Mouse (Mus musculus) myocyte (in vitro differentiated cells): ENCODE results near the gene Pard6b. TPM values are rescaled to one million over a fixed set of nuclear protein-coding genes. Genes with fewer than 3 reads are reported as not detected.
"Not testable (repeated sequence)": the region's sequence is repeated elsewhere in the genome, so short reads cannot be mapped to it uniquely, and the experiment has no call there.

ENCODE experiments used
- H3K27me3 ChIP-seq: one replicate; pipeline ENCODE4 v1.6.1; 2011; ENCODE audit not compliant: control insufficient read depth, insufficient read depth, insufficient read length
- H3K36me3 ChIP-seq: one replicate; pipeline ENCODE4 v1.6.1; 2011; ENCODE audit not compliant: control insufficient read depth, insufficient read depth
- H3K4me2 ChIP-seq: one replicate; pipeline ENCODE4 v1.6.1; 2011; ENCODE audit warnings: low read depth, control low read depth
- H3K4me3 ChIP-seq: one replicate; pipeline ENCODE4 v1.5.1; 2011; ENCODE audit warnings: mild to moderate bottlenecking, control low read depth, moderate library complexity
- H3K79me2 ChIP-seq: one replicate; pipeline ENCODE4 v1.6.1; 2011; ENCODE audit not compliant: control insufficient read depth, insufficient read depth
- H3ac ChIP-seq: one replicate; pipeline ENCODE4 v1.6.1; 2011; ENCODE audit not compliant: control insufficient read depth, insufficient read length
- CEBPB ChIP-seq: IDR thresholded peaks from 2 replicates; pipeline ENCODE4 v1.6.1; 2011; ENCODE audit warnings: mild to moderate bottlenecking, moderate library complexity; ENCODE audit not compliant: poor library complexity, insufficient read depth, severe bottlenecking
- E2F4 ChIP-seq: IDR thresholded peaks from one replicate; pipeline ENCODE4 v1.6.1; 2011; ENCODE audit warnings: mild to moderate bottlenecking, control low read depth, moderate library complexity; ENCODE audit not compliant: insufficient read depth
- MAX ChIP-seq: IDR thresholded peaks from one replicate; pipeline ENCODE4 v1.6.1; 2011; ENCODE audit warnings: low read depth, mild to moderate bottlenecking, control low read depth
- MYOD1 ChIP-seq, 3 experiments: IDR thresholded peaks; one replicate each; pipeline ENCODE4 v1.6.1; 2011; ENCODE audit warnings: control low read depth in 2 of 3, low read depth in 2 of 3, mild to moderate bottlenecking in 2 of 3, moderate library complexity in 1 of 3; ENCODE audit not compliant: insufficient read length in 2 of 3, control insufficient read depth in 1 of 3
- MYOG ChIP-seq, 3 experiments: IDR thresholded peaks; one replicate each; pipeline ENCODE4 v1.6.1; 2011; ENCODE audit warnings: control low read depth in 2 of 3, low read depth in 2 of 3, mild to moderate bottlenecking in 2 of 3; ENCODE audit not compliant: insufficient read length in 2 of 3, control insufficient read depth in 1 of 3, insufficient read depth in 1 of 3
- POLR2A ChIP-seq: IDR thresholded peaks from one replicate; pipeline ENCODE4 v1.6.1; 2011; ENCODE audit warnings: low read depth, mild to moderate bottlenecking, control low read depth, moderate library complexity; ENCODE audit not compliant: insufficient read length
- POLR2AphosphoS2 ChIP-seq: IDR thresholded peaks from one replicate; pipeline ENCODE4 v1.6.1; 2011; ENCODE audit warnings: low read depth, control low read depth; ENCODE audit not compliant: insufficient read length
- REST ChIP-seq: IDR thresholded peaks from one replicate; pipeline ENCODE4 v1.6.1; 2011; ENCODE audit warnings: mild to moderate bottlenecking, control low read depth, moderate library complexity; ENCODE audit not compliant: insufficient read depth, insufficient read length
- SRF ChIP-seq: IDR thresholded peaks from one replicate; pipeline ENCODE4 v1.6.1; 2011; ENCODE audit warnings: low read depth; ENCODE audit not compliant: control insufficient read depth, insufficient read length
- TCF12 ChIP-seq: IDR thresholded peaks from one replicate; pipeline ENCODE4 v1.6.1; 2011; ENCODE audit warnings: mild to moderate bottlenecking, control low read depth; ENCODE audit not compliant: poor library complexity, insufficient read depth, severe bottlenecking
- TCF3 ChIP-seq: IDR thresholded peaks from one replicate; pipeline ENCODE4 v1.6.1; 2011; ENCODE audit warnings: low read depth, control low read depth; ENCODE audit not compliant: insufficient read length
- USF1 ChIP-seq: IDR thresholded peaks from one replicate; pipeline ENCODE4 v1.6.1; 2011; ENCODE audit warnings: low read depth, mild to moderate bottlenecking, control low read depth, moderate library complexity
- polyA plus RNA-seq: library from polyadenylated mRNA; unstranded; fragments of >200 nt; fragmentation: generic; extraction: Trizol; gene quantifications from one replicate; pipeline ENCODE4 v1.2.1, GENCODE M21; 2012; ENCODE audit warnings: missing spikeins

Pard6b gene
- polyA plus RNA-seq, 1 experiment, result 0.11 TPM

- Histone ChIP-seq H3K27me3 (peaks cover 24% of the 10 kb centered on the region), H3K4me3 (no peak overlapping the region), H3K4me2 (no peak overlapping the region), H3ac (no peak overlapping the region), H3K36me3 (no peaks in the 10 kb centered on the region), H3K79me2 (no peaks in the 10 kb centered on the region)
- TF ChIP-seq TCF12 (no peak), MYOD1 (IDR thresholded peaks at IDR 0.05; ENCODE audit: control insufficient read depth in 1 of 3, insufficient read length in 2 of 3, low read depth in 2 of 3) (no peak), POLR2A (no peak), POLR2AphosphoS2 (no peak), USF1 (no peak), SRF (no peak), TCF3 (no peak), E2F4 (no peak), REST (no peak), CEBPB (no peak), MYOG (IDR thresholded peaks at IDR 0.05; ENCODE audit: control insufficient read depth in 1 of 3, insufficient read depth in 1 of 3, insufficient read length in 2 of 3, low read depth in 2 of 3) (no peak), MAX (no peak)
Measured at GRCm38 (mm10) chr2:168054142-168054541, 26.7 kb upstream of the Pard6b start.

GRCm38 (mm10) chr2:168055910-168056665, 24.7 kb upstream of the Pard6b start:
- Histone ChIP-seq H3K36me3 (no peaks in the 10 kb centered on the region), H3K4me2 (no peak overlapping the region), H3ac (no peak overlapping the region), H3K27me3 (peaks cover 6% of the 10 kb centered on the region), H3K4me3 (no peak overlapping the region), H3K79me2 (no peaks in the 10 kb centered on the region)
- no peak for TF ChIP-seq SRF
- TF ChIP-seq POLR2AphosphoS2, result no peak
- no peak for TF ChIP-seq MAX
- no peak for TF ChIP-seq USF1
- TF ChIP-seq MYOG (IDR thresholded peaks at IDR 0.05; ENCODE audit: control insufficient read depth in 1 of 3, insufficient read depth in 1 of 3, insufficient read length in 2 of 3, low read depth in 2 of 3), result no peak
- TF ChIP-seq MYOD1 (IDR thresholded peaks at IDR 0.05; ENCODE audit: control insufficient read depth in 1 of 3, insufficient read length in 2 of 3, low read depth in 2 of 3), result no peak
- no peak for TF ChIP-seq TCF3
- no peak for TF ChIP-seq POLR2A
- no peak for TF ChIP-seq E2F4
- no peak for TF ChIP-seq TCF12
- no peak for TF ChIP-seq CEBPB
- no peak for TF ChIP-seq REST

GRCm38 (mm10) chr2:168056666-168056933, 24.2 kb upstream of the Pard6b start:
- H3K79me2 ChIP-seq, result no peaks in the 10 kb centered on the region
- H3ac ChIP-seq, result no peak overlapping the region
- no peak overlapping the region for H3K4me2 ChIP-seq
- no peaks in the 10 kb centered on the region for H3K36me3 ChIP-seq
- TF ChIP-seq TCF3, result no peak
- H3K27me3 ChIP-seq, result peaks cover under 1% of the 10 kb centered on the region
- no peak overlapping the region for H3K4me3 ChIP-seq

GRCm38 (mm10) chr2:168057876-168058275, 22.9 kb upstream of the Pard6b start:
- H3K36me3 ChIP-seq, H3ac ChIP-seq, H3K4me2 ChIP-seq, H3K27me3 ChIP-seq, H3K4me3 ChIP-seq, H3K79me2 ChIP-seq: not testable (repeated sequence)

GRCm38 (mm10) chr2:168058488-168059199, 22.2 kb upstream of the Pard6b start:
- H3K27me3 ChIP-seq, result no peaks in the 10 kb centered on the region
- H3K4me3 ChIP-seq, result no peak overlapping the region
- no peaks in the 10 kb centered on the region for H3K36me3 ChIP-seq
- H3K4me2 ChIP-seq, result peak overlapping the region; percentile 24
- TF ChIP-seq USF1 (no peak), TCF12 (no peak), MYOG (IDR thresholded peaks at IDR 0.05; ENCODE audit: control insufficient read depth in 1 of 3, insufficient read depth in 1 of 3, insufficient read length in 2 of 3, low read depth in 2 of 3) (no peak), E2F4 (no peak), POLR2AphosphoS2 (no peak), SRF (no peak)
- H3ac ChIP-seq, result no peak overlapping the region
- H3K79me2 ChIP-seq, result no peaks in the 10 kb centered on the region
